Mouse (Mus musculus): Measurements from ENCODE around the gene Spag7.

Gene Spag7

DNA sequence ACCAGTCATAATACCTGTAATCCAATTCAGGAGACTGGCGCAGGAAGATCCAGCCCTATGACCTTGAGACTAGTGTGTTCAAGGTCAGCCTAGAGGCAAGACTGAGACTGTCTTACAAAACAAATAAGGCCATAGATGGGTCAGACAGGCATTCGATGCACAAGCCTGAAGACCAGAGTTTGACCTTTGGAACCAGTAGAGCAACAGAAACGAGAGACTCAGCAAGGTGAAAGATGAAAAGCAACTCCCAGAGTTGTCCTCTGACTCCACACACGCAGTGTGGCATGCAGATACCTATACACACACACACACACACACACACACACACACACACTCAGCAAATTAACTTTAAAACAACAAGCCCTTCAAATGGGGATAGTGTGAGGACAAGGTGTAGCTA lies 42.3 kb downstream of the Spag7 start:
- no peak for DNase-seq (ENCODE audit: low read depth, low spot score)
- Histone ChIP-seq H3K36me3 (ENCODE audit: control insufficient read depth, insufficient read depth, low read length, poor library complexity, severe bottlenecking) (no peaks in the 10 kb centered on the region), H3K27me3 (ENCODE audit: control insufficient read depth, insufficient read depth, low read length, poor library complexity, severe bottlenecking) (no peaks in the 10 kb centered on the region)

- H3K36me3 ChIP-seq (ENCODE audit: control insufficient read depth, insufficient read depth, low read length, poor library complexity, severe bottlenecking): no peaks in the 10 kb centered on the region
- peak; percentile 75 for DNase-seq (ENCODE audit: low read depth, low spot score)
- H3K27me3 ChIP-seq (ENCODE audit: control insufficient read depth, insufficient read depth, low read length, poor library complexity, severe bottlenecking): no peaks in the 10 kb centered on the region
These were observed 43.7 kb downstream of the Spag7 start for GRCm38 (mm10) chr11:70625473-70625872.

GRCm38 (mm10) chr11:70623053-70623742 lies 46.0 kb downstream of the Spag7 start:
- no peak for DNase-seq (ENCODE audit: low read depth, low spot score)
- no peaks in the 10 kb centered on the region for H3K36me3 ChIP-seq (ENCODE audit: control insufficient read depth, insufficient read depth, low read length, poor library complexity, severe bottlenecking)
- no peaks in the 10 kb centered on the region for H3K27me3 ChIP-seq (ENCODE audit: control insufficient read depth, insufficient read depth, low read length, poor library complexity, severe bottlenecking)

GRCm38 (mm10) chr11:70621972-70622814 lies 47.0 kb downstream of the Spag7 start:
- H3K36me3 ChIP-seq (ENCODE audit: control insufficient read depth, insufficient read depth, low read length, poor library complexity, severe bottlenecking): no peaks in the 10 kb centered on the region
- no peaks in the 10 kb centered on the region for H3K27me3 ChIP-seq (ENCODE audit: control insufficient read depth, insufficient read depth, low read length, poor library complexity, severe bottlenecking)
- peak; percentile 64 for DNase-seq (ENCODE audit: low read depth, low spot score)

- Histone ChIP-seq H3K27me3 (ENCODE audit: control insufficient read depth, insufficient read depth, low read length, poor library complexity, severe bottlenecking) (no peaks in the 10 kb centered on the region), H3K36me3 (ENCODE audit: control insufficient read depth, insufficient read depth, low read length, poor library complexity, severe bottlenecking) (no peaks in the 10 kb centered on the region)
- no peak for DNase-seq (ENCODE audit: low read depth, low spot score)
These were observed 50.1 kb downstream of the Spag7 start, which contains the start of gene Chrne for GRCm38 (mm10) chr11:70619101-70619500. Gene Chrne (minus strand): TSS chr11:70619216.

GRCm38 (mm10) chr11:70615516-70616093 lies 53.6 kb downstream of the Spag7 start, which contains the start of gene 4930544D05Rik:
Gene 4930544D05Rik (plus strand): TSS chr11:70615848.
- no peaks in the 10 kb centered on the region for H3K27me3 ChIP-seq (ENCODE audit: control insufficient read depth, insufficient read depth, low read length, poor library complexity, severe bottlenecking)
- DNase-seq (ENCODE audit: low read depth, low spot score): peak; percentile 49
- H3K36me3 ChIP-seq (ENCODE audit: control insufficient read depth, insufficient read depth, low read length, poor library complexity, severe bottlenecking): no peaks in the 10 kb centered on the region

GRCm38 (mm10) chr11:70615074-70615473 lies 54.1 kb downstream of the Spag7 start:
- DNase-seq (ENCODE audit: low read depth, low spot score): peak; percentile 79
- no peaks in the 10 kb centered on the region for H3K27me3 ChIP-seq (ENCODE audit: control insufficient read depth, insufficient read depth, low read length, poor library complexity, severe bottlenecking)
- H3K36me3 ChIP-seq (ENCODE audit: control insufficient read depth, insufficient read depth, low read length, poor library complexity, severe bottlenecking): no peaks in the 10 kb centered on the region
